Mouse (Mus musculus): ENCODE measurements at regions not wholly inside any gene's neighbourhood (a gene's known extent, or its start where the extent isn't known, plus 50 kb on each side); places are given as distances from the start of the nearest gene placed in this dataset.

GRCm38 (mm10) chr4:22998994-22999393 is 510.8 kb upstream of the Pou3f2 start:
- ATAC-seq (ENCODE audit: insufficient read depth, low read depth) (no peak), DNase-seq (ENCODE audit: low spot score) (no peak)
- H3K4me2 ChIP-seq (ENCODE audit: low read depth, low read length) = no peak overlapping the region
- TF ChIP-seq EP300 (IDR thresholded peaks at IDR 0.05; ENCODE audit: low read depth) = no peak
- H3K27me3 ChIP-seq (ENCODE audit: control insufficient read depth, insufficient read depth, low read length) = no peaks in the 10 kb centered on the region
- H3K9ac ChIP-seq (replicated peaks; ENCODE audit: low read depth, low read length) = no peak overlapping the region
- no peaks in the 10 kb centered on the region for H3K36me3 ChIP-seq (replicated peaks; ENCODE audit: control insufficient read depth, insufficient read depth, low read length)
- H3K9me3 ChIP-seq (replicated peaks; ENCODE audit: control insufficient read depth, low read length) = no peaks in the 10 kb centered on the region
- H3K4me3 ChIP-seq (ENCODE audit: low read depth, low read length) = no peak overlapping the region
- 56% methylated on average over 4 of the region's 4 CpGs for WGBS
- no peak overlapping the region for H3K27ac ChIP-seq (ENCODE audit: low read depth)
- H3K4me1 ChIP-seq (ENCODE audit: control insufficient read depth, insufficient read depth) = no peaks in the 10 kb centered on the region

- no peak for ATAC-seq (ENCODE audit: insufficient read depth, low read depth)
- Histone ChIP-seq H3K27me3 (ENCODE audit: control insufficient read depth, insufficient read depth, low read length) (no peaks in the 10 kb centered on the region), H3K9ac (replicated peaks; ENCODE audit: low read depth, low read length) (no peak overlapping the region), H3K36me3 (replicated peaks; ENCODE audit: control insufficient read depth, insufficient read depth, low read length) (no peaks in the 10 kb centered on the region), H3K9me3 (replicated peaks; ENCODE audit: control insufficient read depth, low read length) (no peaks in the 10 kb centered on the region), H3K4me3 (ENCODE audit: low read depth, low read length) (no peak overlapping the region), H3K27ac (ENCODE audit: low read depth) (no peak overlapping the region), H3K4me1 (ENCODE audit: control insufficient read depth, insufficient read depth) (no peaks in the 10 kb centered on the region), H3K4me2 (ENCODE audit: low read depth, low read length) (no peak overlapping the region)
- WGBS = 43% methylated on average over 4 of the region's 4 CpGs
- DNase-seq (ENCODE audit: low spot score) = no peak
- TF ChIP-seq EP300 (IDR thresholded peaks at IDR 0.05; ENCODE audit: low read depth) (no peak), CTCF (IDR thresholded peaks at IDR 0.05; ENCODE audit: low read depth) (no peak)
These were observed 509.2 kb upstream of the Pou3f2 start for GRCm38 (mm10) chr4:22997198-22997985.

GRCm38 (mm10) chr4:22986763-22987468 is 498.8 kb upstream of the Pou3f2 start:
- H3K9ac ChIP-seq (replicated peaks; ENCODE audit: low read depth, low read length) = no peak overlapping the region
- H3K4me3 ChIP-seq (ENCODE audit: low read depth, low read length) = no peak overlapping the region
- ATAC-seq (ENCODE audit: insufficient read depth, low read depth) (no peak), DNase-seq (ENCODE audit: low spot score) (no peak)
- H3K4me1 ChIP-seq (ENCODE audit: control insufficient read depth, insufficient read depth) = no peaks in the 10 kb centered on the region
- H3K27me3 ChIP-seq (ENCODE audit: control insufficient read depth, insufficient read depth, low read length) = no peaks in the 10 kb centered on the region
- WGBS = 60% methylated on average over 4 of the region's 4 CpGs
- no peak overlapping the region for H3K27ac ChIP-seq (ENCODE audit: low read depth)
- H3K36me3 ChIP-seq (replicated peaks; ENCODE audit: control insufficient read depth, insufficient read depth, low read length) = no peaks in the 10 kb centered on the region
- no peak overlapping the region for H3K4me2 ChIP-seq (ENCODE audit: low read depth, low read length)
- H3K9me3 ChIP-seq (replicated peaks; ENCODE audit: control insufficient read depth, low read length) = no peaks in the 10 kb centered on the region
- TF ChIP-seq EP300 (IDR thresholded peaks at IDR 0.05; ENCODE audit: low read depth) (no peak), CTCF (IDR thresholded peaks at IDR 0.05; ENCODE audit: low read depth) (no peak)

GRCm38 (mm10) chr4:22973585-22974116 is 485.5 kb upstream of the Pou3f2 start:
- Histone ChIP-seq H3K27me3 (ENCODE audit: control insufficient read depth, insufficient read depth, low read length) (no peaks in the 10 kb centered on the region), H3K4me3 (ENCODE audit: low read depth, low read length) (no peak overlapping the region), H3K9ac (replicated peaks; ENCODE audit: low read depth, low read length) (no peak overlapping the region), H3K36me3 (replicated peaks; ENCODE audit: control insufficient read depth, insufficient read depth, low read length) (no peaks in the 10 kb centered on the region), H3K4me1 (ENCODE audit: control insufficient read depth, insufficient read depth) (no peaks in the 10 kb centered on the region), H3K9me3 (replicated peaks; ENCODE audit: control insufficient read depth, low read length) (no peaks in the 10 kb centered on the region), H3K4me2 (ENCODE audit: low read depth, low read length) (no peak overlapping the region), H3K27ac (ENCODE audit: low read depth) (no peak overlapping the region)
- DNase-seq (ENCODE audit: low spot score) = no peak
- no peak for TF ChIP-seq CTCF (IDR thresholded peaks at IDR 0.05; ENCODE audit: low read depth)
- TF ChIP-seq EP300 (IDR thresholded peaks at IDR 0.05; ENCODE audit: low read depth) = no peak
- ATAC-seq (ENCODE audit: insufficient read depth, low read depth) = no peak
- WGBS = 36% methylated on average over 4 of the region's 4 CpGs

GRCm38 (mm10) chr4:22972784-22973584 is 484.8 kb upstream of the Pou3f2 start:
- no peaks in the 10 kb centered on the region for H3K27me3 ChIP-seq (ENCODE audit: control insufficient read depth, insufficient read depth, low read length)
- no peak overlapping the region for H3K9ac ChIP-seq (replicated peaks; ENCODE audit: low read depth, low read length)
- TF ChIP-seq EP300 (IDR thresholded peaks at IDR 0.05; ENCODE audit: low read depth) (no peak), CTCF (IDR thresholded peaks at IDR 0.05; ENCODE audit: low read depth) (peak; percentile 36)
- no peaks in the 10 kb centered on the region for H3K9me3 ChIP-seq (replicated peaks; ENCODE audit: control insufficient read depth, low read length)
- H3K4me3 ChIP-seq (ENCODE audit: low read depth, low read length) = no peak overlapping the region
- DNase-seq (ENCODE audit: low spot score) = no peak
- ATAC-seq (ENCODE audit: insufficient read depth, low read depth) = no peak
- 50% methylated on average over 11 of the region's 11 CpGs for WGBS
- H3K36me3 ChIP-seq (replicated peaks; ENCODE audit: control insufficient read depth, insufficient read depth, low read length) = no peaks in the 10 kb centered on the region
- H3K27ac ChIP-seq (ENCODE audit: low read depth) = no peak overlapping the region
- H3K4me2 ChIP-seq (ENCODE audit: low read depth, low read length) = no peak overlapping the region
- H3K4me1 ChIP-seq (ENCODE audit: control insufficient read depth, insufficient read depth) = no peaks in the 10 kb centered on the region
